Mouse (Mus musculus): ENCODE measurements at regions not wholly inside any gene's neighbourhood (a gene's known extent, or its start where the extent isn't known, plus 50 kb on each side); places are given as distances from the start of the nearest gene placed in this dataset.
A peak's percentile ranks its signal among the peaks of the same experiment; 100 is the strongest.

DNA sequence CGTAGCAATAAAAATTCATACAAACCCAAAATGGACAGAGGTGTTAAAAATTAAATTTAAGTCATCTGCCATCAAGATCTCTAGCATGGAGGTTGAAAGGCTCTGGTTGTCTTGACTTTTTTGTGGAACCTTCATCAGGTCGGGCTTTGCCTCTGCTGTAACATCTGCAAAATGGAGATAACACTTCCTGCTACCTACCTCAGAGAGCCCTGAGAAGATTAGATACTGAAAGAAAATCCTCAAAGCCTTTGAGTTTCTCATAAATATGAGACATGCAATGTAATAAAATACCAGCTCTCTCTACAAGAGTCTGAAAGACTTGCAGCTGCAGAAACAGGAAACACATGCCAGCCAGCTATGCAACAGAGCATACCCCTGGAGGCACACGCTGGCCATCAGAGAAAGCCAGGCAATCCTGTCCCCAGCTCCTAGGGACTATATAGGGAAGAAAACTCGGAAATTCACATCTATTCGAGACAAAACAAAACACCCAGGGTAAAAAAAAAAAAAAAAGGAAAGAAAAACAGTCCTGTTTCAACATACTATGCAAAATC, 299.1 kb downstream of the Gm11361 start:
- ATAC-seq (ENCODE audit: low read depth) (no peak), DNase-seq (ENCODE audit: low spot score) (peak; percentile 73)
- 25% methylated on average over 5 of the region's 5 CpGs for WGBS
- Histone ChIP-seq H3K9ac (ENCODE audit: low read depth, low read length) (no peak overlapping the region), H3K9me3 (ENCODE audit: control insufficient read depth, low read length) (no peaks in the 10 kb centered on the region), H3K4me2 (ENCODE audit: low read depth, low read length) (no peak overlapping the region), H3K4me1 (ENCODE audit: control insufficient read depth, insufficient read depth, low read length) (peaks cover 41% of the 10 kb centered on the region), H3K36me3 (ENCODE audit: control insufficient read depth, insufficient read depth, low read length) (0 out of 2 replicates have a peak, but pooled peaks cover 1% of the 10 kb centered on the region), H3K27me3 (replicated peaks; ENCODE audit: control insufficient read depth, insufficient read depth, low read length) (no peaks in the 10 kb centered on the region), H3K27ac (replicated peaks; ENCODE audit: low read depth, low read length) (no peak overlapping the region), H3K4me3 (ENCODE audit: low read depth, low read length) (no peak overlapping the region)

- no peak overlapping the region for H3K4me2 ChIP-seq (ENCODE audit: low read depth, low read length)
- H3K4me3 ChIP-seq (ENCODE audit: low read depth, low read length) = no peak overlapping the region
- H3K27me3 ChIP-seq (replicated peaks; ENCODE audit: control insufficient read depth, insufficient read depth, low read length) = no peaks in the 10 kb centered on the region
- 60% methylated on average over 12 of the region's 12 CpGs for WGBS
- no peak overlapping the region for H3K9ac ChIP-seq (ENCODE audit: low read depth, low read length)
- peak overlapping the region; percentile 80; the same call in 1 of the 2 replicates for H3K27ac ChIP-seq (replicated peaks; ENCODE audit: low read depth, low read length)
- no peak for ATAC-seq (ENCODE audit: low read depth)
- H3K9me3 ChIP-seq (ENCODE audit: control insufficient read depth, low read length) = no peaks in the 10 kb centered on the region
- H3K4me1 ChIP-seq (ENCODE audit: control insufficient read depth, insufficient read depth, low read length) = peaks cover 43% of the 10 kb centered on the region
- H3K36me3 ChIP-seq (ENCODE audit: control insufficient read depth, insufficient read depth, low read length) = 0 out of 2 replicates have a peak, but pooled peaks cover 3% of the 10 kb centered on the region
- no peak for DNase-seq (ENCODE audit: low spot score)
Measured at GRCm38 (mm10) chr13:28554143-28554830, 297.0 kb downstream of the Gm11361 start.

DNA sequence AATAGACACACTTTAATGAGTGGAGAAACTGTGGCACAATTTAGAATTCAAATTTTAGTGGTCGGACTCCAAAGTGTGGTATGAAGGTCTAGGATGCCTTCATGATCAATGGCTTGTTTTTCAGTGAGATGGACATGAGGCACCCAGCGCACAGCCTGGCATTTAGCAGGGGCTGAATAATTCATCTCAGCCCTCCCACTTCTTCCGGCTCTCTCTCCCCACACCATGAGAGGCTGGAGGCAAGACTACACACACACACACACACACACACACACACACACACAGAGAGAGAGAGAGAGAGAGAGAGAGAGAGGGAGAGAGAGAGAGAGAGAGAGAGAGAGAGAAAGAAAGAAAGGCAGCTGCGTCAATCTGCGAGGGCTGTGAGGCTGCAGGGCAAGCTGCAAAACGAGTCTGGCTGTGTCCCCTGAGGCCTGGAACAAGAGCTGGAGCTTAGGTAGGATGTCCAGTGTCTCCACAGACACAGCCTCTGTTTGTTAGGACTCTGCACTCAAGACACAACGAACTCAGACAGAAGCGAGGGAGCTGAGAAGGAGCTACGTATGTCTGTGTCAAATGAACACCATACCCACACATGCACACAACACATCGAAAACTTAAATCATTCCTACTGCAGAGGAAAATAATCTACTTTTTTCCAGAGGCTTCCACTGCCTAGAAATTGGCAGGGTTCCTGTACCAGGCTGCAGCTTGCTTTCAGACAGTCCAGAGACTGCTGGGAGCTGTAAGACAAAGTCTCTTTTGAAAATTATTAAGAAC, 295.8 kb downstream of the Gm11361 start:
- Histone ChIP-seq H3K27me3 (replicated peaks; ENCODE audit: control insufficient read depth, insufficient read depth, low read length) (no peaks in the 10 kb centered on the region), H3K9ac (ENCODE audit: low read depth, low read length) (peak overlapping the region; percentile 28; the same call in 1 of the 2 replicates), H3K9me3 (ENCODE audit: control insufficient read depth, low read length) (no peaks in the 10 kb centered on the region), H3K4me3 (ENCODE audit: low read depth, low read length) (no peak overlapping the region), H3K4me2 (ENCODE audit: low read depth, low read length) (peak overlapping the region; percentile 29), H3K36me3 (ENCODE audit: control insufficient read depth, insufficient read depth, low read length) (0 out of 2 replicates have a peak, but pooled peaks cover 3% of the 10 kb centered on the region), H3K27ac (replicated peaks; ENCODE audit: low read depth, low read length) (peak overlapping the region; percentile 80), H3K4me1 (ENCODE audit: control insufficient read depth, insufficient read depth, low read length) (peaks cover 43% of the 10 kb centered on the region)
- 15% methylated on average over 10 of the region's 10 CpGs for WGBS
- ATAC-seq (ENCODE audit: low read depth) (peak; percentile 38), DNase-seq (ENCODE audit: low spot score) (peak; percentile 83)

DNA sequence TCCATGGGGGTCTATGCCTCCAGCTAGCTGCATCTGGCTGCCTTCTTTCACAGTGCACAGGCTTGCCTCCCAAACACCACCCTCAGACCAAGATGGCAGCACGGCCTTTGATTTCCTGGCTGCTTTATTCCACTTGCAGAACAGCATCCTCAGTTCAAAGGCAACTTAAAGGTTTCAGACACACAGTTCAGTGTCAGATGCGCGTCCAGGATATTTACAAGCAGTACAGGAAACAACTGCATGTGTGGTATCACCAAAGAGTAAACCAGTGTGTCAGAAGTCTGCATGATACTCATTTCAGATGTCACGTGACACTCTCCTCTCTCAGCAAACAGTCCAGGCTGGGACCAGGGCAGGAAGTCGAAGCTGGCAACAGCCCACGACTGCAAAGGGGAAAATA, 294.2 kb downstream of the Gm11361 start:
- no peak overlapping the region for H3K9ac ChIP-seq (ENCODE audit: low read depth, low read length)
- no peaks in the 10 kb centered on the region for H3K27me3 ChIP-seq (replicated peaks; ENCODE audit: control insufficient read depth, insufficient read depth, low read length)
- peak; percentile 46 for DNase-seq (ENCODE audit: low spot score)
- no peak overlapping the region for H3K4me3 ChIP-seq (ENCODE audit: low read depth, low read length)
- H3K27ac ChIP-seq (replicated peaks; ENCODE audit: low read depth, low read length) = no peak overlapping the region
- no peak overlapping the region for H3K4me2 ChIP-seq (ENCODE audit: low read depth, low read length)
- WGBS = 56% methylated on average over 6 of the region's 6 CpGs
- peaks cover 39% of the 10 kb centered on the region for H3K4me1 ChIP-seq (ENCODE audit: control insufficient read depth, insufficient read depth, low read length)
- H3K36me3 ChIP-seq (ENCODE audit: control insufficient read depth, insufficient read depth, low read length) = 0 out of 2 replicates have a peak, but pooled peaks cover 3% of the 10 kb centered on the region
- H3K9me3 ChIP-seq (ENCODE audit: control insufficient read depth, low read length) = no peaks in the 10 kb centered on the region
- no peak for ATAC-seq (ENCODE audit: low read depth)

GRCm38 (mm10) chr13:28545797-28546196, 288.5 kb downstream of the Gm11361 start:
- no peak overlapping the region for H3K9ac ChIP-seq (ENCODE audit: low read depth, low read length)
- H3K4me3 ChIP-seq (ENCODE audit: low read depth, low read length) = no peak overlapping the region
- ATAC-seq (ENCODE audit: low read depth) (no peak), DNase-seq (ENCODE audit: low spot score) (no peak)
- H3K36me3 ChIP-seq (ENCODE audit: control insufficient read depth, insufficient read depth, low read length) = 0 out of 2 replicates have a peak, but pooled peaks cover 6% of the 10 kb centered on the region
- no peaks in the 10 kb centered on the region for H3K9me3 ChIP-seq (ENCODE audit: control insufficient read depth, low read length)
- no peak overlapping the region for H3K27ac ChIP-seq (replicated peaks; ENCODE audit: low read depth, low read length)
- 84% methylated on average over 1 of the region's 1 CpGs for WGBS
- H3K4me2 ChIP-seq (ENCODE audit: low read depth, low read length) = no peak overlapping the region
- H3K27me3 ChIP-seq (replicated peaks; ENCODE audit: control insufficient read depth, insufficient read depth, low read length) = no peaks in the 10 kb centered on the region
- peaks cover 8% of the 10 kb centered on the region for H3K4me1 ChIP-seq (ENCODE audit: control insufficient read depth, insufficient read depth, low read length)

GRCm38 (mm10) chr13:28545337-28545736, 288.0 kb downstream of the Gm11361 start:
- DNase-seq (ENCODE audit: low spot score) = no peak
- Histone ChIP-seq H3K27ac (replicated peaks; ENCODE audit: low read depth, low read length) (no peak overlapping the region), H3K4me2 (ENCODE audit: low read depth, low read length) (no peak overlapping the region), H3K4me3 (ENCODE audit: low read depth, low read length) (no peak overlapping the region), H3K27me3 (replicated peaks; ENCODE audit: control insufficient read depth, insufficient read depth, low read length) (no peaks in the 10 kb centered on the region), H3K9me3 (ENCODE audit: control insufficient read depth, low read length) (no peaks in the 10 kb centered on the region), H3K36me3 (ENCODE audit: control insufficient read depth, insufficient read depth, low read length) (0 out of 2 replicates have a peak, but pooled peaks cover 6% of the 10 kb centered on the region), H3K9ac (ENCODE audit: low read depth, low read length) (no peak overlapping the region), H3K4me1 (ENCODE audit: control insufficient read depth, insufficient read depth, low read length) (peaks cover 8% of the 10 kb centered on the region)
- peak; percentile 51 for ATAC-seq (ENCODE audit: low read depth)
- WGBS = 32% methylated on average over 2 of the region's 2 CpGs

GRCm38 (mm10) chr13:28544819-28545180, 287.5 kb downstream of the Gm11361 start:
- H3K9ac ChIP-seq (ENCODE audit: low read depth, low read length) = no peak overlapping the region
- H3K36me3 ChIP-seq (ENCODE audit: control insufficient read depth, insufficient read depth, low read length) = 0 out of 2 replicates have a peak, but pooled peaks cover 6% of the 10 kb centered on the region
- no peak overlapping the region for H3K4me2 ChIP-seq (ENCODE audit: low read depth, low read length)
- H3K9me3 ChIP-seq (ENCODE audit: control insufficient read depth, low read length) = no peaks in the 10 kb centered on the region
- ATAC-seq (ENCODE audit: low read depth) (no peak), DNase-seq (ENCODE audit: low spot score) (no peak)
- peak overlapping the region; percentile 54; the same call in 1 of the 2 replicates for H3K27ac ChIP-seq (replicated peaks; ENCODE audit: low read depth, low read length)
- peaks cover 8% of the 10 kb centered on the region for H3K4me1 ChIP-seq (ENCODE audit: control insufficient read depth, insufficient read depth, low read length)
- 73% methylated on average over 2 of the region's 2 CpGs for WGBS
- no peak overlapping the region for H3K4me3 ChIP-seq (ENCODE audit: low read depth, low read length)
- no peaks in the 10 kb centered on the region for H3K27me3 ChIP-seq (replicated peaks; ENCODE audit: control insufficient read depth, insufficient read depth, low read length)

DNA sequence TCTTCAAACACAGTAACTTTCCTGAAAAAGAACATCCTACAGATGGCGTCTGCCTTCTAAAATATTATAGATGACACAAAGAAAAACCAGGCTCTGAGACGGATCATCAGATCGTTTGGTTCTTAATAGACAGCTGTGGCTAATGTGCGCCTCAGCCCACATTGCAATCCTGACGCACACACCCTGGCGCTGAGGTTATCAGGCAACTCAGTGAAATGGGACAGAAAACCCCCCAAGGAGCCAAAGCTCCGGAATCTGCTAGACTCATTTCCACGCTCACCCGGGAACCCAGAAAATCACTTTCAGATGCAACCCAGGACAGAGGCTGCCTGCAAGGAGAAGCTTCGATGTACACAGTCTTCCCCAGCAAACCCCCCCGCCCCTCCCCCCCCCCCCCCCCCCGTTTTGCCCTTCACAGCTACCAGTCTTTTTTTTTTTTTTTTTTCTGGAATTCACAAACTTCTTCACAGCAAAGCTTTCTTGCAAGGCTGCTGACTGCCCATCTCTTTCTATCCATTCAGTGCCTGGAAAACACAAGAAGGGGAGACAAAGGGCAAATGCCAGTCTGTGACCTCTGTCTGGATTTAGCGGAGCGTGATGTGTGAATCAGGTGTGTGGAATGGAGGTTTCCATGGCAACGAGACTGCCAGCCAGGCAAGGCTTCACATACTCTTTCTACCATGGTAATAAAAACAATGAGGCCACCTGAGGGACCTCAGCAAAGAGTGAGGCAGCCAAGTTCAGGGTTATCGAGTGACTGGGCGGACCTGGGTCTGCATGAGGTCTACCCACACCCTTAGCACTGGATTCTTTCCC, 286.9 kb downstream of the Gm11361 start:
- 17% methylated on average over 15 of the region's 17 CpGs for WGBS
- Histone ChIP-seq H3K4me1 (ENCODE audit: control insufficient read depth, insufficient read depth, low read length) (peaks cover 8% of the 10 kb centered on the region), H3K36me3 (ENCODE audit: control insufficient read depth, insufficient read depth, low read length) (0 out of 2 replicates have a peak, but pooled peaks cover 6% of the 10 kb centered on the region), H3K9me3 (ENCODE audit: control insufficient read depth, low read length) (no peaks in the 10 kb centered on the region), H3K4me2 (ENCODE audit: low read depth, low read length) (peak overlapping the region; percentile 21; the same call in 1 of the 2 replicates), H3K9ac (ENCODE audit: low read depth, low read length) (no peak overlapping the region), H3K27me3 (replicated peaks; ENCODE audit: control insufficient read depth, insufficient read depth, low read length) (no peaks in the 10 kb centered on the region), H3K27ac (replicated peaks; ENCODE audit: low read depth, low read length) (peak overlapping the region; percentile 54; the same call in 1 of the 2 replicates), H3K4me3 (ENCODE audit: low read depth, low read length) (peak overlapping the region; percentile 4; the same call in 1 of the 2 replicates)
- DNase-seq (ENCODE audit: low spot score) = peak; percentile 85
- ATAC-seq (ENCODE audit: low read depth) = peak; percentile 85

Data from embryonic facial prominence, embryonic 14.5 days (tissue).